8 mouse cellular contexts compared by ENCODE assay signal in the genomic region with DNA sequence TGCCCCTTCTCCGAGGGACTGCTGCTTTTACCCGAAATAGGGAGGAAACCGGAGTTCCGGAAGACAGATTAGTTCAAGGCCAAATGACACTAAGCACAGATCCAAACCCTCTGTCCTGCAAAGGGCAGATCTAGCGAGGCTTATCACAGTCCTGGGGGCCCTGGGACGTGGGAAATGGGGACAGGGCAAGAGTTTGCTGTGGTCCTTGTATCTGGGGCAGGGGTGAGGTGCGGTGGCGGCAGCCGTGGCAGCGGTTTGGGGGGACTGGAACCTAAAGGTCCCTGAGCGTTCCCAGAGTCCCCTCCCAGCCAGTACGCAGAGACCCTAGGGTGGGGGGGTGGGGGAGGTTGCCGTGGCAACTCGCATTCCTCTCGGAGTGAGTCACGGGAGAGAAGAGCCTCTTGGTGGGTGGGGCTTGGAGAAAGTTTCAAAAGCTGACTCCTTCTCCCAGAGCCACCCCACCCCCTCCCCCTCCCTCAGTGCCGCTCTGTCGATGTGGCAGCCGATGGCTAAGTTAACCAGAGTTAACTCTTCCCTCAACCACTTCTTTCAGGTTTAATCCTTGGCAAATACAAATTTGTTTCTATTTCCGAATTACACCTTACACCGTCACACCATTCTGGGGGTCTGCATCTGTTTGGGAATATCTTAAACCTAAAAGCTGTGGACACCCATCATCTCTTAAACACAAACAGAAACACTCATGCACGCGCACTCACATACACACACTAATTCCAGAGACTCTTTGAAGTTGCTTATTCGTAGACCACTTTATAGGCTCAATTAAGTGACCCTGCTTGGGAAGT. TPM values are rescaled to one million over a fixed set of nuclear protein-coding genes. Genes with fewer than 3 reads are reported as not detected.
A peak's percentile ranks its signal among the peaks of the same experiment; 100 is the strongest.
DNase-seq lines count a peak whose midpoint lies in the region; ATAC-seq lines count a peak whose summit lies in the region.

No protein-coding gene starts in this region.

- peak overlapping the region; percentile 96 for H3K27ac ChIP-seq in embryonic facial prominence, embryonic 12.5 days
- H3K27ac ChIP-seq in heart, embryonic 16.5 days (ENCODE audit: low read length), result peak overlapping the region; percentile 96
- H3K27ac ChIP-seq in limb, embryonic 10.5 days, result peak overlapping the region; percentile 85
- H3K27ac ChIP-seq in midbrain, embryonic 13.5 days, result peak overlapping the region; percentile 44; the same call in 1 of the 2 replicates

- peaks cover 33% of the 10 kb centered on the region for H3K4me1 ChIP-seq in embryonic facial prominence, embryonic 12.5 days
- H3K4me1 ChIP-seq in heart, embryonic 16.5 days (ENCODE audit: control insufficient read depth, insufficient read depth, low read length), result peaks cover 48% of the 10 kb centered on the region
- H3K4me1 ChIP-seq in limb, embryonic 10.5 days, result peaks cover 38% of the 10 kb centered on the region
- peaks cover 34% of the 10 kb centered on the region for H3K4me1 ChIP-seq in midbrain, embryonic 13.5 days (replicated peaks)

- WGBS in embryonic facial prominence, embryonic 12.5 days, result 1% methylated on average over 23 of the region's 24 CpGs
- WGBS in heart, embryonic 16.5 days, result under 1% methylated on average over 23 of the region's 24 CpGs
- 3% methylated on average over 24 of the region's 24 CpGs for WGBS in limb, embryonic 10.5 days
- WGBS in midbrain, embryonic 13.5 days, result under 1% methylated on average over 24 of the region's 24 CpGs

- peak; percentile 62 for ATAC-seq in embryonic facial prominence, embryonic 12.5 days (ENCODE audit: insufficient number of reproducible peaks, insufficient read depth, low FRiP score, low TSS enrichment)
- peak; percentile 62 for ATAC-seq in heart, embryonic 16.5 days (replicated peaks; ENCODE audit: extremely low read depth, insufficient read depth, low FRiP score)
- peak; percentile 65 for ATAC-seq in midbrain, embryonic 13.5 days
- no peak for ATAC-seq in megakaryocyte-erythroid progenitor cell, adult 5-6 weeks (replicated peaks; ENCODE audit: low FRiP score, low TSS enrichment, poor library complexity, severe bottlenecking)

- peaks cover 10% of the 10 kb centered on the region for H3K36me3 ChIP-seq in embryonic facial prominence, embryonic 12.5 days
- H3K36me3 ChIP-seq in heart, embryonic 16.5 days (ENCODE audit: control insufficient read depth, insufficient read depth), result 0 out of 2 replicates have a peak, but pooled peaks cover 4% of the 10 kb centered on the region
- no peaks in the 10 kb centered on the region for H3K36me3 ChIP-seq in limb, embryonic 10.5 days
- no peaks in the 10 kb centered on the region for H3K36me3 ChIP-seq in midbrain, embryonic 13.5 days

- DNase-seq in kidney, adult 18-20 months, result peak; percentile 44
- DNase-seq in kidney, adult 11 months, result no peak
- DNase-seq in limb, embryonic 10.5 days (ENCODE audit: low spot score), result peak; percentile 77
- no peak for DNase-seq in frontal cortex, postnatal 10 days (ENCODE audit: low spot score in 2 of 2)

- no peaks in the 10 kb centered on the region for H3K9me3 ChIP-seq in embryonic facial prominence, embryonic 12.5 days
- no peaks in the 10 kb centered on the region for H3K9me3 ChIP-seq in heart, embryonic 16.5 days (replicated peaks; ENCODE audit: control insufficient read depth, low read length)
- H3K9me3 ChIP-seq in limb, embryonic 10.5 days (replicated peaks), result no peaks in the 10 kb centered on the region
- no peaks in the 10 kb centered on the region for H3K9me3 ChIP-seq in midbrain, embryonic 13.5 days

- peak overlapping the region; percentile 87 for H3K4me2 ChIP-seq in embryonic facial prominence, embryonic 12.5 days (replicated peaks)
- peak overlapping the region; percentile 81 for H3K4me2 ChIP-seq in heart, embryonic 16.5 days (ENCODE audit: low read depth, low read length)
- H3K4me2 ChIP-seq in midbrain, embryonic 13.5 days (replicated peaks), result peak overlapping the region; percentile 56

- peak overlapping the region; percentile 81 for H3K9ac ChIP-seq in embryonic facial prominence, embryonic 12.5 days
- H3K9ac ChIP-seq in heart, embryonic 16.5 days (ENCODE audit: low read length), result peak overlapping the region; percentile 93
- peak overlapping the region; percentile 56 for H3K9ac ChIP-seq in midbrain, embryonic 13.5 days (replicated peaks)

- peak overlapping the region; percentile 60 for H3K4me3 ChIP-seq in embryonic facial prominence, embryonic 12.5 days
- peak overlapping the region; percentile 71 for H3K4me3 ChIP-seq in heart, embryonic 16.5 days (ENCODE audit: low read length)
- peak overlapping the region; percentile 57 for H3K4me3 ChIP-seq in limb, embryonic 10.5 days
- peak overlapping the region; percentile 36 for H3K4me3 ChIP-seq in midbrain, embryonic 13.5 days (replicated peaks)

- no peaks in the 10 kb centered on the region for H3K27me3 ChIP-seq in embryonic facial prominence, embryonic 12.5 days
- H3K27me3 ChIP-seq in heart, embryonic 16.5 days (ENCODE audit: control insufficient read depth, insufficient read depth, low read length), result no peaks in the 10 kb centered on the region
- no peaks in the 10 kb centered on the region; the same call in 1 of the 2 replicates for H3K27me3 ChIP-seq in limb, embryonic 10.5 days (ENCODE audit: low read depth, poor library complexity, severe bottlenecking)
- no peaks in the 10 kb centered on the region for H3K27me3 ChIP-seq in midbrain, embryonic 13.5 days

RNA-seq across cellular contexts. Expression of a gene that starts 4.9 kb away (rescaled TPM):
- polyA plus RNA-seq in embryonic facial prominence, embryonic 12.5 days (2016; fragmentation: Nextera tagmentation; extraction: Ambion mirVana), result 772 and 814 TPM in 2 replicates
- polyA plus RNA-seq in heart, embryonic 16.5 days (2015; fragmentation: Nextera tagmentation; extraction: Ambion mirVana), result 1,876 and 1,966 TPM in 2 replicates
- 183 and 211 TPM in 2 replicates for polyA plus RNA-seq in limb, embryonic 10.5 days (2016; fragmentation: Nextera tagmentation; extraction: Ambion mirVana)
- 374 and 417 TPM in 2 replicates for polyA plus RNA-seq in midbrain, embryonic 13.5 days (2015; fragmentation: Nextera tagmentation; extraction: Ambion mirVana)
- not detected in 2 replicates for total RNA-seq in megakaryocyte-erythroid progenitor cell, adult 5-6 weeks (2014; fragmentation: Nextera tagmentation)
- not detected in 2 replicates for total RNA-seq in megakaryocyte-erythroid progenitor cell, adult 5-6 weeks (2017)

RNA-seq across cellular contexts. Expression of a gene that starts 42.9 kb away (rescaled TPM):
- polyA plus RNA-seq in embryonic facial prominence, embryonic 12.5 days (2016; fragmentation: Nextera tagmentation; extraction: Ambion mirVana), result 297 and 344 TPM in 2 replicates
- 213 and 263 TPM in 2 replicates for polyA plus RNA-seq in heart, embryonic 16.5 days (2015; fragmentation: Nextera tagmentation; extraction: Ambion mirVana)
- 224 and 237 TPM in 2 replicates for polyA plus RNA-seq in limb, embryonic 10.5 days (2016; fragmentation: Nextera tagmentation; extraction: Ambion mirVana)
- 258 and 274 TPM in 2 replicates for polyA plus RNA-seq in midbrain, embryonic 13.5 days (2015; fragmentation: Nextera tagmentation; extraction: Ambion mirVana)
- 212 and 229 TPM in 2 replicates for total RNA-seq in megakaryocyte-erythroid progenitor cell, adult 5-6 weeks (2014; fragmentation: Nextera tagmentation)
- 42.7 and 68.1 TPM in 2 replicates for total RNA-seq in megakaryocyte-erythroid progenitor cell, adult 5-6 weeks (2017)

RNA-seq across cellular contexts. Expression of a gene that starts 51.4 kb away (rescaled TPM):
- 237 TPM in 2 replicates for polyA plus RNA-seq in embryonic facial prominence, embryonic 12.5 days (2016; fragmentation: Nextera tagmentation; extraction: Ambion mirVana)
- 104 and 106 TPM in 2 replicates for polyA plus RNA-seq in heart, embryonic 16.5 days (2015; fragmentation: Nextera tagmentation; extraction: Ambion mirVana)
- polyA plus RNA-seq in limb, embryonic 10.5 days (2016; fragmentation: Nextera tagmentation; extraction: Ambion mirVana), result 267 and 279 TPM in 2 replicates
- 145 and 147 TPM in 2 replicates for polyA plus RNA-seq in midbrain, embryonic 13.5 days (2015; fragmentation: Nextera tagmentation; extraction: Ambion mirVana)
- 102 and 106 TPM in 2 replicates for total RNA-seq in megakaryocyte-erythroid progenitor cell, adult 5-6 weeks (2014; fragmentation: Nextera tagmentation)
- 128 and 135 TPM in 2 replicates for total RNA-seq in megakaryocyte-erythroid progenitor cell, adult 5-6 weeks (2017)

Comparison
In these comparisons a context has a peak if more than half of its experiments do, and no peak if none do; other contexts are left out.
1. DNase-seq: peak in kidney, adult 18-20 months (single experiment) and limb, embryonic 10.5 days (single experiment); none in kidney, adult 11 months (single experiment) and frontal cortex, postnatal 10 days (0 of 2).
2. H3K27ac ChIP-seq: peak in every context shown above with its lines; median percentile 96 in embryonic facial prominence, embryonic 12.5 days; 96 in heart, embryonic 16.5 days; 85 in limb, embryonic 10.5 days; 44 in midbrain, embryonic 13.5 days.
3. Peak in every context shown above with its lines, with median percentiles within 50 percentile points of each other: H3K4me2 ChIP-seq, H3K4me3 ChIP-seq and H3K9ac ChIP-seq.